Comparison of ENCODE assay signal across 8 mouse cellular contexts in the genomic region with DNA sequence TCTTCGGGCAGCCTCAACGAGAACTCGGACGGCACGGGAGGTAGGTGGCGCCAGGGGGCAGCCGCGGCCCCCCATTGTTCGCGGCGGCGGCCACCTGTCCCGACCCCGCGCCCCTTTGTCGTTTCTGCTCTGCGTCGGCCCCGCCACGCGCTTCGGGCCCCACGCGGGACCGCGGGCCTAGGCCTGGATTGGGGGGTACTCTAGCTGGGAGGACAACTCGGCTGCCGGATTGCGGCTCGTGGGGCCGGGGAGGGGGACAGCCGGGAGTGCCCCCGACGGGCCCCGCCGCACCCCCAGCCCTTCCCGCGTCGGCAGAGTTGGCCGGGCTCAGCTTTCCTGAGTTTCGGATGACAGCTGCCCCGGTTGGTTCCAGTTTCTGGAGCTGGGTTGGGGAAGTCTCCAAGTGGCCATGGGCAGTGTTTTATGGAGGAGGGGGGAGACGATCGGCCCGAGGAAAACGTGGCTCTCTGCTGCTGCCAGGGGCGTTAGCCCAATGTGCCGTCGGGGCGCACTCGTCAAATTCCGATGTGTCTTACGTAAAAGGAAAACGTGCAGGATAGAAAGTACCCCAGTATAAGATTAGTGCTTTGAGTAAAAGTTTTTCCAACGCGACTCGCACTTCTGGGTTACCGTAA. TPM values are rescaled to one million over a fixed set of nuclear protein-coding genes. Genes with fewer than 3 reads are reported as not detected.
DNase-seq lines count a peak whose midpoint lies in the region; ATAC-seq and TF ChIP-seq lines count a peak whose summit lies in the region.

No protein-coding gene starts in this region.

- ATAC-seq in intestine, postnatal 0 days, result no peak; the same call in 1 of the 2 replicates
- ATAC-seq in megakaryocyte-erythroid progenitor cell, adult 5-6 weeks (replicated peaks; ENCODE audit: low FRiP score, low TSS enrichment, poor library complexity, severe bottlenecking), result no peak

- H3K27ac ChIP-seq in intestine, postnatal 0 days (ENCODE audit: low read depth, low read length), result peak overlapping the region; percentile 90

- H3K4me2 ChIP-seq in intestine, postnatal 0 days (replicated peaks; ENCODE audit: low read depth), result peak overlapping the region; percentile 95

- peaks cover 44% of the 10 kb centered on the region for H3K79me3 ChIP-seq in C2C12 (ENCODE audit: low read depth)

- H3K4me1 ChIP-seq in intestine, postnatal 0 days (replicated peaks; ENCODE audit: control insufficient read depth, insufficient read depth, low read length), result no peaks in the 10 kb centered on the region
- H3K4me1 ChIP-seq in lung, adult 2 months (ENCODE audit: control insufficient read depth, insufficient read depth, low read length), result no peaks in the 10 kb centered on the region

- H3K9ac ChIP-seq in intestine, postnatal 0 days (ENCODE audit: low read depth, low read length), result peak overlapping the region; percentile 89

- peak; percentile 63 for DNase-seq in 3T3-L1 (ENCODE audit: low read depth, low spot score)
- peak; percentile 66 to 70 for DNase-seq in cerebellum, postnatal 10 days
- DNase-seq in heart, adult 11 months, result peak; percentile 96
- DNase-seq in lung, adult 2 months, result peak; percentile 55
- DNase-seq in ovary, postnatal 10 days (ENCODE audit: low spot score), result peak; percentile 24

- H3K36me3 ChIP-seq in C2C12 (ENCODE audit: control insufficient read depth, insufficient read depth), result no peaks in the 10 kb centered on the region
- no peaks in the 10 kb centered on the region for H3K36me3 ChIP-seq in intestine, postnatal 0 days (ENCODE audit: control insufficient read depth, insufficient read depth)

- H3K27me3 ChIP-seq in C2C12 (ENCODE audit: control insufficient read depth, insufficient read depth, insufficient read length), result no peaks in the 10 kb centered on the region
- H3K27me3 ChIP-seq in intestine, postnatal 0 days (replicated peaks; ENCODE audit: control insufficient read depth, insufficient read depth, low read length), result no peaks in the 10 kb centered on the region

- peak; percentile 56 for TF ChIP-seq CTCF in C2C12 (IDR thresholded peaks at IDR 0.05; ENCODE audit: control insufficient read depth, insufficient read depth, insufficient read length)
- peak; percentile 45 for TF ChIP-seq CTCF in intestine, postnatal 0 days (IDR thresholded peaks at IDR 0.05; ENCODE audit: low read depth)
- no peak for TF ChIP-seq CTCF in lung, adult 2 months (IDR thresholded peaks at IDR 0.05; ENCODE audit: insufficient read depth, low read length)

- peak overlapping the region; percentile 92 for H3K4me3 ChIP-seq in C2C12 (ENCODE audit: insufficient read depth, poor library complexity, severe bottlenecking)
- peak overlapping the region; percentile 82 for H3K4me3 ChIP-seq in intestine, postnatal 0 days (ENCODE audit: low read depth, low read length)
- H3K4me3 ChIP-seq in lung, adult 2 months (replicated peaks; ENCODE audit: extremely low read depth, low read depth, low read length), result peak overlapping the region; percentile 94

- H3ac ChIP-seq in C2C12 (ENCODE audit: control insufficient read depth, insufficient read length, low read depth), result peak overlapping the region; percentile 81

- H3K79me2 ChIP-seq in C2C12 (ENCODE audit: control insufficient read depth, insufficient read depth), result peaks cover 52% of the 10 kb centered on the region

- no peak for TF ChIP-seq POLR2A in lung, adult 2 months (IDR thresholded peaks at IDR 0.05; ENCODE audit: borderline replicate concordance, extremely low read depth, low read depth, low read length)

- no peaks in the 10 kb centered on the region for H3K9me3 ChIP-seq in intestine, postnatal 0 days (ENCODE audit: control insufficient read depth)

- WGBS in intestine, postnatal 0 days, result under 1% methylated on average over 58 of the region's 58 CpGs
- WGBS in lung, adult 2 months, result under 1% methylated on average over 55 of the region's 58 CpGs

TF ChIP-seq in C2C12, 6 proteins besides CTCF, POLR2A, EP300 and RAD21:
- TF ChIP-seq MAX (IDR thresholded peaks at IDR 0.05) (peak; percentile 34), CEBPB (IDR thresholded peaks at IDR 0.05; ENCODE audit: low read depth) (no peak), MYOD1 (IDR thresholded peaks at IDR 0.05; ENCODE audit: control insufficient read depth, insufficient read length, low read depth) (no peak), USF1 (IDR thresholded peaks at IDR 0.05; ENCODE audit: low read depth) (no peak), FOSL1 (IDR thresholded peaks at IDR 0.05; ENCODE audit: insufficient read depth, low read length, poor library complexity, severe bottlenecking) (no peak), MYOG (IDR thresholded peaks at IDR 0.05; ENCODE audit: control insufficient read depth, extremely low read depth, insufficient read length) (no peak)

RNA-seq across cellular contexts. Expression of gene Ubtd2, which starts 0.5 kb away (rescaled TPM):
- polyA plus RNA-seq in C2C12 (2012; fragmentation: generic; extraction: Trizol), result 14.3 TPM
- polyA plus RNA-seq in intestine, postnatal 0 days (2015; fragmentation: Nextera tagmentation; extraction: Ambion mirVana), result 7.1 and 7.9 TPM in 2 replicates
- polyA plus RNA-seq in lung, adult 2 months (2012; rRNA removed), result 8.8 and 11.8 TPM in 2 replicates
- 8.2 and 8.8 TPM in 2 replicates for total RNA-seq in megakaryocyte-erythroid progenitor cell, adult 5-6 weeks (2014; fragmentation: Nextera tagmentation)
- total RNA-seq in megakaryocyte-erythroid progenitor cell, adult 5-6 weeks (2017), result 6.4 TPM in 1 of 2 replicates, not detected in the other

Comparison
In these comparisons a context has a peak if more than half of its experiments do, and no peak if none do; other contexts are left out.
1. DNase-seq: peak in every context shown above with its lines; median percentile 96 in heart, adult 11 months; 68 in cerebellum, postnatal 10 days; 63 in 3T3-L1; 55 in lung, adult 2 months; 24 in ovary, postnatal 10 days.